Mouse (Mus musculus) heart, postnatal 0 days (tissue): Measurements from ENCODE around the gene Cfap299. TPM values are rescaled to one million over a fixed set of nuclear protein-coding genes. Genes with fewer than 3 reads are reported as not detected.

ENCODE experiments used
- ATAC-seq: fragments of 200-750 bp; cut with Nextera tagmentation; 2 replicates; pipeline ENCODE4 v1.8.0; 2017; ENCODE audit warnings: low read depth, moderate number of reproducible peaks, moderate library complexity; ENCODE audit not compliant: insufficient read depth
- DNase-seq: peaks from one replicate; pipeline ENCODE4 v3.0.0-alpha.2; 2016; ENCODE audit warnings: low spot score
- H3K27ac ChIP-seq: fragments of 300-500 bp; sonication (generic); 2 replicates; pipeline ENCODE4 v1.5.1; 2014; ENCODE audit warnings: low read depth, mild to moderate bottlenecking
- H3K27me3 ChIP-seq: fragments of 300-500 bp; sonication (generic); 2 replicates; pipeline ENCODE4 v1.6.1; 2014; ENCODE audit warnings: low read length, mixed read lengths; ENCODE audit not compliant: control insufficient read depth, insufficient read depth
- H3K36me3 ChIP-seq: fragments of 300-500 bp; sonication (generic); replicated peaks from 2 replicates; pipeline ENCODE4 v1.6.1; 2014; ENCODE audit warnings: low read length, mixed read lengths; ENCODE audit not compliant: control insufficient read depth, insufficient read depth
- H3K4me1 ChIP-seq: fragments of 300-500 bp; sonication (generic); 2 replicates; pipeline ENCODE4 v1.6.1; 2014; ENCODE audit warnings: antibody characterized with exemption; ENCODE audit not compliant: control insufficient read depth, insufficient read depth
- H3K4me2 ChIP-seq: fragments of 300-500 bp; sonication (generic); 2 replicates; pipeline ENCODE4 v1.6.1; 2014; ENCODE audit warnings: low read depth, mild to moderate bottlenecking, low read length, moderate library complexity
- H3K4me3 ChIP-seq: fragments of 300-500 bp; sonication (generic); 2 replicates; pipeline ENCODE4 v1.5.1; 2014; ENCODE audit warnings: low read depth, low read length
- H3K9ac ChIP-seq: fragments of 300-500 bp; sonication (generic); replicated peaks from 2 replicates; pipeline ENCODE4 v1.6.1; 2014; ENCODE audit warnings: low read depth, low read length, mixed read lengths
- H3K9me3 ChIP-seq: fragments of 300-500 bp; sonication (generic); replicated peaks from 2 replicates; pipeline ENCODE4 v1.6.1; 2016; ENCODE audit warnings: low read length; ENCODE audit not compliant: control insufficient read depth
- CTCF ChIP-seq: IDR thresholded peaks from 2 replicates; pipeline ENCODE4 v1.5.1; 2016; ENCODE audit warnings: antibody characterized with exemption, control low read depth, low read depth
- EP300 ChIP-seq: IDR thresholded peaks from 2 replicates; pipeline ENCODE4 v1.6.1; 2016; ENCODE audit warnings: antibody characterized with exemption, low read depth
- WGBS: fragments of 180-500 bp; shearing (Covaris S2); extraction: QIAGEN DNeasy Blood & Tissue Kit; methylation state at CpG from one replicate; pipeline ENCODE4 v1.1.7; 2014; 5-methylcytosine and 5-hydroxymethylcytosine counted together
- polyA plus RNA-seq: library from polyadenylated mRNA; unstranded; fragments of >200 nt; fragmentation: Nextera tagmentation; extraction: Ambion mirVana; gene quantifications from 2 replicates; pipeline ENCODE4 v1.2.1, GENCODE M21; 2015
- total RNA-seq: library from RNA; depleted of rRNA; stranded (reverse); fragments of >200 nt; gene quantifications from 2 replicates; pipeline ENCODE4 v1.2.3, GENCODE M21; 2014; ENCODE audit warnings: low replicate concordance

Gene Cfap299
- total and polyA plus RNA-seq, 2 experiments from 2014 or later = 0.20 to 0.50 TPM

GRCm38 (mm10) chr5:98470052-98470451 lies 140.9 kb downstream of the Cfap299 start:
- no peaks in the 10 kb centered on the region for H3K9me3 ChIP-seq
- no peak overlapping the region for H3K27ac ChIP-seq
- H3K27me3 ChIP-seq = no peaks in the 10 kb centered on the region
- no peaks in the 10 kb centered on the region for H3K36me3 ChIP-seq
- no peak for TF ChIP-seq EP300
- no peak for TF ChIP-seq CTCF
- 78% methylated on average over 4 of the region's 4 CpGs for whole genome bisulfite sequencing
- ATAC-seq = no peak
- H3K4me2 ChIP-seq = no peak overlapping the region
- no peaks in the 10 kb centered on the region for H3K4me1 ChIP-seq
- H3K4me3 ChIP-seq = no peak overlapping the region
- no peak for DNase-seq
- H3K9ac ChIP-seq = no peak overlapping the region

- ATAC-seq (no peak), DNase-seq (no peak)
- no peak overlapping the region for H3K27ac ChIP-seq
- H3K4me2 ChIP-seq = no peak overlapping the region
- 33% methylated on average over 3 of the region's 3 CpGs for WGBS
- no peaks in the 10 kb centered on the region for H3K27me3 ChIP-seq
- no peak for TF ChIP-seq CTCF
- no peak for TF ChIP-seq EP300
- no peak overlapping the region for H3K9ac ChIP-seq
- H3K4me1 ChIP-seq = no peaks in the 10 kb centered on the region
- no peak overlapping the region for H3K4me3 ChIP-seq
- H3K36me3 ChIP-seq = no peaks in the 10 kb centered on the region
- H3K9me3 ChIP-seq = no peaks in the 10 kb centered on the region
Observed at GRCm38 (mm10) chr5:98476539-98476938, 147.4 kb downstream of the Cfap299 start.

GRCm38 (mm10) chr5:98477261-98477660 lies 148.2 kb downstream of the Cfap299 start:
- DNase-seq (no peak), ATAC-seq (no peak)
- Histone ChIP-seq H3K9ac (no peak overlapping the region), H3K4me2 (no peak overlapping the region), H3K27me3 (no peaks in the 10 kb centered on the region), H3K4me1 (no peaks in the 10 kb centered on the region), H3K36me3 (no peaks in the 10 kb centered on the region), H3K27ac (no peak overlapping the region), H3K4me3 (no peak overlapping the region), H3K9me3 (no peaks in the 10 kb centered on the region)
- 65% methylated on average over 8 of the region's 8 CpGs for WGBS
- no peak for TF ChIP-seq CTCF
- TF ChIP-seq EP300 = no peak

- no peaks in the 10 kb centered on the region for H3K36me3 ChIP-seq
- ATAC-seq (no peak), DNase-seq (no peak)
- no peaks in the 10 kb centered on the region for H3K9me3 ChIP-seq
- no peaks in the 10 kb centered on the region for H3K4me1 ChIP-seq
- H3K4me3 ChIP-seq = no peak overlapping the region
- no peak for TF ChIP-seq CTCF
- TF ChIP-seq EP300 = no peak
- no peak overlapping the region for H3K27ac ChIP-seq
- no peak overlapping the region for H3K9ac ChIP-seq
- 61% methylated on average over 5 of the region's 5 CpGs for WGBS
- H3K27me3 ChIP-seq = no peaks in the 10 kb centered on the region
- no peak overlapping the region for H3K4me2 ChIP-seq
Observed at GRCm38 (mm10) chr5:98483507-98483906, 154.4 kb downstream of the Cfap299 start.

- Histone ChIP-seq H3K36me3 (no peaks in the 10 kb centered on the region), H3K9ac (no peak overlapping the region), H3K4me3 (no peak overlapping the region), H3K9me3 (no peaks in the 10 kb centered on the region), H3K4me1 (no peaks in the 10 kb centered on the region), H3K27me3 (no peaks in the 10 kb centered on the region), H3K27ac (no peak overlapping the region), H3K4me2 (no peak overlapping the region)
- 77% methylated on average over 1 of the region's 1 CpGs for WGBS
- no peak for DNase-seq
- no peak for TF ChIP-seq EP300
- no peak for TF ChIP-seq CTCF
- no peak for ATAC-seq
Observed at GRCm38 (mm10) chr5:98485189-98485588, 156.1 kb downstream of the Cfap299 start.

- no peaks in the 10 kb centered on the region for H3K36me3 ChIP-seq
Observed at GRCm38 (mm10) chr5:98498317-98498716, 169.2 kb downstream of the Cfap299 start.

More at GRCm38 (mm10) chr5:98498317-98498716, 169.2 kb downstream of the Cfap299 start:
- no peaks in the 10 kb centered on the region for H3K4me1 ChIP-seq
- no peak overlapping the region for H3K4me3 ChIP-seq
- no peaks in the 10 kb centered on the region for H3K9me3 ChIP-seq
- no peak overlapping the region for H3K27ac ChIP-seq
- H3K9ac ChIP-seq = no peak overlapping the region
- ATAC-seq (no peak), DNase-seq (no peak)
- no peaks in the 10 kb centered on the region for H3K27me3 ChIP-seq
- 71% methylated on average over 4 of the region's 4 CpGs for WGBS
- no peak overlapping the region for H3K4me2 ChIP-seq
- TF ChIP-seq EP300 = no peak
- TF ChIP-seq CTCF = no peak
